Mouse (Mus musculus) lung, postnatal 0 days (tissue): ENCODE measurements around the gene Prex1.

ENCODE experiments used
- CTCF ChIP-seq: IDR thresholded peaks from 2 replicates; pipeline ENCODE4 v1.5.1; 2016; ENCODE audit warnings: antibody characterized with exemption, mild to moderate bottlenecking
- EP300 ChIP-seq: IDR thresholded peaks from 2 replicates; pipeline ENCODE4 v1.6.1; 2016; ENCODE audit warnings: antibody characterized with exemption, mild to moderate bottlenecking, control low read depth

DNA sequence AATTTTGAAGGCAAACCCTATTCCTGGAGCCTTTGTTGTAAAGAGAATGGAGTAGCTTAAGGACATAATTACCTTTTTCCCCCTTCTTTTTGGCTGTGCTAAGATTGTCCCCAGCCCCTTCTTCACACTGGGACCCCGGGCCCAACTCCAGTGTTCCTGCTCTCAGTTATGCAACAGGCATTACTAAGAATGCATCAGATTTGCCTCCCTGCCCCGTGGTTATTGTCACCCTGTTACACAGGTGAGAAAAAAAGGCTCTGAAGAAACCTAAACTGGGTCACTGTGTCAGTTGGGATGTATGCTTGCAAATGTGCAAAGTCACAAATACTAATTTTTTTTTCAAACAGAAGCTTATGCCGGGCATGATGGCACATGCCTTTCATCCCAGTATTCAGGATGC is 6.8 kb upstream of the Prex1 start:
- TF ChIP-seq CTCF = no peak
- TF ChIP-seq EP300 = no peak
